In the genomic region with DNA sequence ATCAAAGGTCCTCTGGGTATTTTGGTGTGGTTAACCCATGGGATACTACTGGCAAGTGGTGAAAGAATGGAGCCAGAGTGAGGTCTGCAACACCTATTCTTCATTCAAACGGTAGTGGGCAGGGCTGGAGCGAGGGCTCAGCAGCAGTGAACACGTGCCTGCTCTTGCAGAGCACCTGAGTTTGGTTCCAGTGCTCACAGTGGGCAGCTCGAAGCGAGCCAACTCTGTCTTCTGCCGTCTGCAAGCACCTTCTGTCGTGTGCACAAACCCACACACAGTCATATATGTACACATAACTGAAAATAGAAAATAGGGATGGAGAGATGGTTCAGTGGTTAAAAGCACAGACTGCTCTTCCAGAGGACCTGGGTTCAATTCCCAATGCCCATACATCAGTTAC, we compare ENCODE assay signal across 12 mouse cellular contexts.
DNase-seq lines count a peak whose midpoint lies in the region.
"Had no signal": no experiment of that assay in that cellular context is flagged by ENCODE, and none has a peak within 500 bp of the region (broad histone marks: within the 10 kb centered on the region; RNA-seq: fewer than 3 reads in every experiment).

No protein-coding gene starts in this region.

- intact Hi-C loops in heart, postnatal 25 days (cut with DNase I) = no loop called here

- peak; percentile 21 for DNase-seq in heart, adult 11 months
- no peak for DNase-seq in heart, postnatal 25 days (ENCODE audit: low spot score)
- DNase-seq in cerebellum, adult 18-20 months = peak; percentile 18 to 28
- peak; percentile 41 for DNase-seq in cerebellum, adult 9-11 months
- DNase-seq in cerebellum, postnatal 36 days = peak; percentile 50 to 68
- DNase-seq in layer of hippocampus, adult 9-11 months = no peak
- no peak for DNase-seq in layer of hippocampus, adult 8-10 months (ENCODE audit: low spot score in 2 of 2)
- DNase-seq: adrenal gland, postnatal 14 days; gastrocnemius, postnatal 36 days; heart, adult 18-20 months; heart, postnatal 10 days; kidney, adult 2 months had no signal

Comparison
In these comparisons a context has a peak if more than half of its experiments do, and no peak if none do; other contexts are left out.
1. DNase-seq: peak in heart, adult 11 months (single experiment), cerebellum, adult 18-20 months (2 of 2), cerebellum, adult 9-11 months (single experiment) and cerebellum, postnatal 36 days (2 of 2); none in heart, postnatal 25 days (single experiment), layer of hippocampus, adult 9-11 months (single experiment) and layer of hippocampus, adult 8-10 months (0 of 2).